Mouse (Mus musculus) ovary, adult 2 months (tissue): ENCODE data around the gene Prl8a6. TPM values are rescaled to one million over a fixed set of nuclear protein-coding genes. Genes with fewer than 3 reads are reported as not detected.

Experiments
- polyA plus RNA-seq: library from polyadenylated mRNA; depleted of rRNA; stranded (reverse); fragments of >200 nt; gene quantifications from 2 replicates; pipeline ENCODE4 v1.2.3, GENCODE M21; 2012; rRNA removed

Gene Prl8a6
- not detected in 2 replicates for polyA plus RNA-seq

DNA sequence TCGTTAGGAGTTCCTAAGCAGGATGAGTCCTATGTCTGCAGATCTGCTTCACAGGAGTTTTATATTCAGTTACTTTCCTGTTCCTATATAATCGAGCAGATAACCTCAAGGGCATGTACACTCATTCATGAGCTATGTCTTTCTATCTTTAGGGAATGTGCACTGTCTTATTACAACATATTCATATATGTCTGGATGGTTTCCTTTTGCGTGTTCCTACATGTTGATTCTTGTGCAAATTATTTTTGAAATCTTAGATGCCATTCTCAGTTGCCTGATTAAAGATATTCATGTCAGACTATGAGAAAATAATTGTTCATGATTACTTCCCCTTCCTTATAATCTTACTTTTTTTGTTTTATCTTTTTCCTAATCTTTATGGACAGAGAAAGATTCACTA is at the start of gene Prl8a6:
Gene Prl8a6, minus strand, starts transcription at position 101 of the 400 bp plus-strand sequence.

DNA sequence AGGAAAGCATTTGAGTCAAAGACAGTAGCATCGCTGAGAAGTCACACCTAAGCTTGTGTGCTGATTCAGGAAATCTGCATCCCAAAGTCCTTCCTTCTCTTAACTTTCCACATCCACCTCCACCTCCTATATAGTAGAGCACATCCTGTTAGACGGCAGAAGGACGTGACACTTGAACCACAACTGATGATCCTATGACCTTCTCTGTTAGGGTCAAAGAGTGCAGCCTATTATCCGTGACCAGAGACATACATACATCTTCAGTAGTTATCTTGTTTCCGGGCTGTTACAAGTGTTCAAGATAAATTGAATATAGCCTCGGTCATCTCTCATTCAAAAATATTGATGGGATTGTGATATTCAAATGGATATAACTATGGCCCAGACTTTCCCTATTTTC is 47.7 kb downstream of the Prl8a6 start, which contains the start of gene Prl2b1:
Gene Prl2b1, minus strand, starts transcription at position 101 of the 400 bp plus-strand sequence.

Other genes with a start within 250 kb of the Prl8a6 start
- gene Prl3c1, start 242.0 kb downstream of the Prl8a6 start, polyA plus RNA-seq: not detected in 2 replicates
- not detected in 2 replicates for gene Prl3b1, start 196.8 kb downstream of the Prl8a6 start, polyA plus RNA-seq
- not detected in 2 replicates for gene Prl3a1, start 179.3 kb downstream of the Prl8a6 start, polyA plus RNA-seq
- not detected in 2 replicates for gene Prl6a1, start 126.1 kb downstream of the Prl8a6 start, polyA plus RNA-seq
- not detected in 2 replicates for gene Prl8a2, start 93.0 kb downstream of the Prl8a6 start, polyA plus RNA-seq
- gene Prl2b1, start 47.8 kb downstream of the Prl8a6 start, polyA plus RNA-seq: not detected in 2 replicates
- gene Prl8a8, start 74.5 kb upstream of the Prl8a6 start, polyA plus RNA-seq: not detected in 2 replicates
- gene Prl8a9, start 125.9 kb upstream of the Prl8a6 start, polyA plus RNA-seq: not detected in 2 replicates
- gene Prl8a1, start 143.5 kb upstream of the Prl8a6 start, polyA plus RNA-seq: not detected in 2 replicates
- gene Prl7b1, start 171.9 kb upstream of the Prl8a6 start, polyA plus RNA-seq: not detected in 2 replicates
- gene Prl7a1, start 203.8 kb upstream of the Prl8a6 start, polyA plus RNA-seq: not detected in 2 replicates
- not detected in 2 replicates for gene Prl7a2, start 229.3 kb upstream of the Prl8a6 start, polyA plus RNA-seq